9 mouse cellular contexts compared by ENCODE assay signal in the genomic region with DNA sequence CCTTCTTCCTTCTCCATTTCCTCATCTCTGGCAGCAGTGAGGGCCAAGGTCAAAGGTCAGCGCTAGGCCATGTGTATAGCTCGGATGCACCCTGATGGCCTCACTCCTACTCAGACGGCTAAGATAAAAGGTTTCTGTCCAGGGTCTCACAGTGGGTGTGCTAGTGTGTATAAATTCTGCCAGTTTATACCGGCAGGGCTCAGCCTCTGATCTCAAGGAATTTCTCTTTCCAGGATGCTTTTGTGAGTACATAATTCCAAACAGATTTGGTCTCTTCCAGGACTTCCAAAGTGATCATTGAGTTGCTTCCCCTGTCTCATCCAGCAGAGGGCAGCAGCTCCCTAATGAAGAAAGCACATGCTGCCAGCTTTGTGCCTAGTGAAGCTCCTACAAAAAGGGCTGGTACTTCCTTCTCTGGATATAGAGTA. TPM values are rescaled to one million over a fixed set of nuclear protein-coding genes. Genes with fewer than 3 reads are reported as not detected.
DNase-seq lines count a peak whose midpoint lies in the region; ATAC-seq lines count a peak whose summit lies in the region.
"Had no signal": no experiment of that assay in that cellular context is flagged by ENCODE, and none has a peak within 500 bp of the region (broad histone marks: within the 10 kb centered on the region; RNA-seq: fewer than 3 reads in every experiment).

No protein-coding gene starts in this region.

- no peak overlapping the region for H3K4me3 ChIP-seq in forebrain, embryonic 12.5 days (replicated peaks)
- H3K4me3 ChIP-seq: megakaryocyte, embryonic 14.5 days had no signal

- peaks cover 21% of the 10 kb centered on the region for H3K4me1 ChIP-seq in forebrain, embryonic 12.5 days

- peaks cover 11% of the 10 kb centered on the region for H3K36me3 ChIP-seq in forebrain, embryonic 12.5 days (replicated peaks)

- no peaks in the 10 kb centered on the region for H3K27me3 ChIP-seq in forebrain, embryonic 12.5 days
- H3K27me3 ChIP-seq: megakaryocyte, embryonic 14.5 days had no signal

- H3K4me2 ChIP-seq in forebrain, embryonic 12.5 days = no peak overlapping the region

- H3K9ac ChIP-seq in forebrain, embryonic 12.5 days = no peak overlapping the region

- WGBS in forebrain, embryonic 12.5 days = 48% methylated on average over 4 of the region's 4 CpGs

- DNase-seq in MEL-GATA-1-ER (ENCODE audit: extremely low read depth, low read depth) = peak; percentile 42
- DNase-seq in c-Kit-positive CD71-negative TER-119-negative erythroid progenitor cells, embryonic 14.5 days (ENCODE audit: low read depth) = peak; percentile 53
- peak; percentile 78 to 83 for DNase-seq in heart, postnatal 36 days
- DNase-seq in layer of hippocampus, adult 8-10 months (ENCODE audit: low spot score in 2 of 2) = peak; percentile 75 to 89
- DNase-seq in lung, postnatal 10 days = peak; percentile 88
- DNase-seq in right cerebral cortex, postnatal 25 days = peak; percentile 62

- 0 out of 2 replicates have a peak, but pooled peaks have one; percentile 47 for ATAC-seq in forebrain, embryonic 12.5 days (ENCODE audit: low FRiP score)
- no peak for ATAC-seq in inflammation-experienced regulatory T-cells, adult 6 months

- intact Hi-C loops in heart, postnatal 36 days (cut with DNase I) = loop anchor here (1.0 kb wide), 1 partner anchor 83 kb away; no protein-coding TSS in a partner anchor

- no peak overlapping the region for H3K27ac ChIP-seq in forebrain, embryonic 12.5 days

- no peaks in the 10 kb centered on the region for H3K9me3 ChIP-seq in forebrain, embryonic 12.5 days
- H3K9me3 ChIP-seq: megakaryocyte, embryonic 14.5 days had no signal

RNA-seq across cellular contexts. Expression of a gene that starts 5.3 kb away (rescaled TPM):
- polyA plus RNA-seq in forebrain, embryonic 12.5 days (2016; fragmentation: Nextera tagmentation; extraction: Ambion mirVana) = 63.6 and 68.4 TPM in 2 replicates
- total RNA-seq in heart, postnatal 36 days (2021) = 10 to 100 TPM; 39.6 to 42.1 TPM
- total RNA-seq in layer of hippocampus, adult 8-10 months (2022) = 10 to 100 TPM; 59.5 to 72.0 (median 61.3) TPM
- polyA plus RNA-seq in inflammation-experienced regulatory T-cells, adult 6 months (2017; shearing (Covaris generic)) = 10 to 100 TPM; 15.2 to 17.5 (median 16.9) TPM

RNA-seq across cellular contexts. Expression of a gene that starts 5.5 kb away (rescaled TPM):
- polyA plus RNA-seq in forebrain, embryonic 12.5 days (2016; fragmentation: Nextera tagmentation; extraction: Ambion mirVana) = 12.3 and 16.2 TPM in 2 replicates
- total RNA-seq in heart, postnatal 36 days (2021) = 10 to 100 TPM; 19.9 to 24.7 TPM
- 10 to 100 TPM; 41.9 to 66.2 (median 50.6) TPM for total RNA-seq in layer of hippocampus, adult 8-10 months (2022)
- 10 to 100 TPM in 2 of 3 experiments, 1 to 10 TPM in 1; 7.0 to 29.2 (median 24.1) TPM for polyA plus RNA-seq in inflammation-experienced regulatory T-cells, adult 6 months (2017; shearing (Covaris generic))
